7 mouse cellular contexts compared by ENCODE assay signal in genomic region chr12:76879242-76879641, GRCm38 (mm10). TPM values are rescaled to one million over a fixed set of nuclear protein-coding genes. Genes with fewer than 3 reads are reported as not detected.
DNase-seq lines count a peak whose midpoint lies in the region; ATAC-seq and TF ChIP-seq lines count a peak whose summit lies in the region.

No protein-coding gene starts in this region.

- no peak overlapping the region for H3K9ac ChIP-seq in kidney, embryonic 16.5 days (replicated peaks; ENCODE audit: low read length)
- H3K9ac ChIP-seq in liver, postnatal 0 days (replicated peaks) = no peak overlapping the region

- H3K9me3 ChIP-seq in G1E (replicated peaks) = no peaks in the 10 kb centered on the region
- no peaks in the 10 kb centered on the region for H3K9me3 ChIP-seq in kidney, embryonic 16.5 days (ENCODE audit: low read length)
- H3K9me3 ChIP-seq in liver, postnatal 0 days (ENCODE audit: low read length) = no peaks in the 10 kb centered on the region

- H3K4me2 ChIP-seq in kidney, embryonic 16.5 days (replicated peaks; ENCODE audit: low read depth, low read length) = no peak overlapping the region
- no peak overlapping the region for H3K4me2 ChIP-seq in liver, postnatal 0 days (ENCODE audit: low read depth, low read length)

- H3K36me3 ChIP-seq in G1E (replicated peaks) = peaks cover 67% of the 10 kb centered on the region
- H3K36me3 ChIP-seq in kidney, embryonic 16.5 days (ENCODE audit: insufficient read depth, low read length) = peaks cover 4% of the 10 kb centered on the region; the same call in 1 of the 2 replicates
- H3K36me3 ChIP-seq in liver, postnatal 0 days (replicated peaks; ENCODE audit: insufficient read depth, low read length) = no peaks in the 10 kb centered on the region

- TF ChIP-seq EP300 in liver, postnatal 0 days (IDR thresholded peaks at IDR 0.05; ENCODE audit: low read depth) = no peak

- TF ChIP-seq CTCF in G1E (IDR thresholded peaks at IDR 0.05; ENCODE audit: low read depth, low read length) = peak; percentile 33; the same call in 1 of the 2 replicates
- peak; percentile 73 for TF ChIP-seq CTCF in liver, postnatal 0 days (IDR thresholded peaks at IDR 0.05; ENCODE audit: low read depth)

- DNase-seq in B cell, adult 2 months = peak; percentile 28 to 32
- peak; percentile 50 for DNase-seq in G1E (ENCODE audit: low spot score)
- peak; percentile 68 for DNase-seq in cerebellum, adult 11 months
- DNase-seq in gastrocnemius, postnatal 10 days = peak; percentile 46
- DNase-seq in liver, postnatal 0 days = peak; percentile 55
- peak; percentile 62 to 69 for DNase-seq in right cerebral cortex, adult 2 months (ENCODE audit: low spot score in 2 of 2)

- H3K27me3 ChIP-seq in G1E (ENCODE audit: insufficient read depth, low read length) = no peaks in the 10 kb centered on the region
- no peaks in the 10 kb centered on the region for H3K27me3 ChIP-seq in kidney, embryonic 16.5 days (ENCODE audit: insufficient read depth, low read length)
- H3K27me3 ChIP-seq in liver, postnatal 0 days (ENCODE audit: insufficient read depth, low read length) = no peaks in the 10 kb centered on the region

- H3K4me3 ChIP-seq in G1E (ENCODE audit: low read depth, low read length) = no peak overlapping the region
- no peak overlapping the region for H3K4me3 ChIP-seq in kidney, embryonic 16.5 days (ENCODE audit: low read length)
- H3K4me3 ChIP-seq in liver, postnatal 0 days (ENCODE audit: low read depth, low read length) = no peak overlapping the region

- no peaks in the 10 kb centered on the region for H3K4me1 ChIP-seq in G1E (ENCODE audit: insufficient read depth, low read depth, low read length)
- H3K4me1 ChIP-seq in kidney, embryonic 16.5 days (ENCODE audit: insufficient read depth, low read length) = peaks cover 16% of the 10 kb centered on the region; the same call in 1 of the 2 replicates
- H3K4me1 ChIP-seq in liver, postnatal 0 days (ENCODE audit: insufficient read depth) = no peaks in the 10 kb centered on the region

- no peak for ATAC-seq in G1E (ENCODE audit: extremely low read depth, insufficient number of reproducible peaks, low FRiP score, poor library complexity, severe bottlenecking)
- ATAC-seq in kidney, embryonic 16.5 days (ENCODE audit: low FRiP score, low TSS enrichment) = peak; percentile 17; the same call in 1 of the 2 replicates
- ATAC-seq in liver, postnatal 0 days = no peak

- WGBS in kidney, embryonic 16.5 days = 8% methylated on average over 5 of the region's 5 CpGs
- WGBS in liver, postnatal 0 days (ENCODE audit: insufficient replicate concordance) = 13% methylated on average over 5 of the region's 5 CpGs

- H3K27ac ChIP-seq in kidney, embryonic 16.5 days (ENCODE audit: low read length) = no peak overlapping the region
- H3K27ac ChIP-seq in liver, postnatal 0 days (ENCODE audit: low read depth) = no peak overlapping the region

RNA-seq across cellular contexts. Expression of gene Rab15, which starts 56.5 kb away (rescaled TPM):
- total RNA-seq in G1E (2014; fragmentation: Nextera tagmentation) (not detected in 2 replicates), G1E (2017) (0.17 and 0.44 TPM in 2 replicates)
- not detected in 2 replicates for polyA plus RNA-seq in G1E (2012)
- total RNA-seq in gastrocnemius, postnatal 10 days (2021) = 10 to 100 TPM in 1 of 2 experiments, 1 to 10 TPM in 1; 7.7 to 10.7 TPM
- 13.6 and 14.2 TPM in 2 replicates for polyA plus RNA-seq in kidney, embryonic 16.5 days (2015; fragmentation: Nextera tagmentation; extraction: Ambion mirVana)
- 0.08 and 0.19 TPM in 2 replicates for polyA plus RNA-seq in liver, postnatal 0 days (2015; fragmentation: Nextera tagmentation; extraction: Ambion mirVana)

Comparison
In these comparisons a context has a peak if more than half of its experiments do, and no peak if none do; other contexts are left out.
1. RNA of gene Rab15, which starts 56.5 kb away (polyA plus RNA-seq): 13.6 to 14.2 TPM in kidney, embryonic 16.5 days; 0.08 to 0.19 TPM in liver, postnatal 0 days and not detected in G1E; every median in the first group is over 10 times any median in the second.
2. Peak in every context shown above with its lines, with median percentiles within 50 percentile points of each other: DNase-seq.